Mouse (Mus musculus) intestine, postnatal 0 days (tissue): Measurements from ENCODE around the gene Ier2. TPM values are rescaled to one million over a fixed set of nuclear protein-coding genes. Genes with fewer than 3 reads are reported as not detected.
A peak's percentile ranks its signal among the peaks of the same experiment; 100 is the strongest.

Source experiments
- ATAC-seq: fragments of 200-750 bp; cut with Nextera tagmentation; 2 replicates; pipeline ENCODE4 v1.8.0; 2017; ENCODE audit warnings: mild to moderate bottlenecking, moderate TSS enrichment, moderate library complexity
- H3K27ac ChIP-seq: fragments of 300-500 bp; sonication (generic); 2 replicates; pipeline ENCODE4 v1.5.1; 2014; ENCODE audit warnings: mild to moderate bottlenecking, low read depth, low read length, moderate library complexity
- H3K27me3 ChIP-seq: fragments of 300-500 bp; sonication (generic); replicated peaks from 2 replicates; pipeline ENCODE4 v1.6.1; 2014; ENCODE audit warnings: low read length, mixed read lengths; ENCODE audit not compliant: control insufficient read depth, insufficient read depth
- H3K36me3 ChIP-seq: fragments of 300-500 bp; sonication (generic); 2 replicates; pipeline ENCODE4 v1.6.1; 2014; ENCODE audit warnings: mild to moderate bottlenecking, moderate library complexity; ENCODE audit not compliant: control insufficient read depth, insufficient read depth
- H3K4me1 ChIP-seq: fragments of 300-500 bp; sonication (generic); replicated peaks from 2 replicates; pipeline ENCODE4 v1.6.1; 2014; ENCODE audit warnings: antibody characterized with exemption, low read length, mixed read lengths; ENCODE audit not compliant: control insufficient read depth, insufficient read depth
- H3K4me2 ChIP-seq: fragments of 300-500 bp; sonication (generic); replicated peaks from 2 replicates; pipeline ENCODE4 v1.6.1; 2014; ENCODE audit warnings: low read depth, mild to moderate bottlenecking, moderate library complexity
- H3K4me3 ChIP-seq: fragments of 300-500 bp; sonication (generic); 2 replicates; pipeline ENCODE4 v1.5.1; 2014; ENCODE audit warnings: low read depth, low read length
- H3K9ac ChIP-seq: fragments of 300-500 bp; sonication (generic); 2 replicates; pipeline ENCODE4 v1.6.1; 2014; ENCODE audit warnings: mild to moderate bottlenecking, low read depth, low read length
- H3K9me3 ChIP-seq: fragments of 300-500 bp; sonication (generic); 2 replicates; pipeline ENCODE4 v1.6.1; 2016; ENCODE audit warnings: mixed run types; ENCODE audit not compliant: control insufficient read depth
- CTCF ChIP-seq: sonication (generic); IDR thresholded peaks from 2 replicates; pipeline ENCODE4 v1.5.1; 2016; ENCODE audit warnings: low read depth, mild to moderate bottlenecking, control low read depth, antibody characterized with exemption, moderate library complexity
- WGBS: fragments of 180-500 bp; shearing (Covaris S2); extraction: QIAGEN DNeasy Blood & Tissue Kit; methylation state at CpG from one replicate; pipeline ENCODE4 v1.1.7; 2014; 5-methylcytosine and 5-hydroxymethylcytosine counted together
- polyA plus RNA-seq: library from polyadenylated mRNA; unstranded; fragments of >200 nt; fragmentation: Nextera tagmentation; extraction: Ambion mirVana; gene quantifications from 2 replicates; pipeline ENCODE4 v1.2.1, GENCODE M21; 2015

Gene Ier2
- polyA plus RNA-seq, 1 experiment from 2014 or later = 79.4 TPM

DNA sequence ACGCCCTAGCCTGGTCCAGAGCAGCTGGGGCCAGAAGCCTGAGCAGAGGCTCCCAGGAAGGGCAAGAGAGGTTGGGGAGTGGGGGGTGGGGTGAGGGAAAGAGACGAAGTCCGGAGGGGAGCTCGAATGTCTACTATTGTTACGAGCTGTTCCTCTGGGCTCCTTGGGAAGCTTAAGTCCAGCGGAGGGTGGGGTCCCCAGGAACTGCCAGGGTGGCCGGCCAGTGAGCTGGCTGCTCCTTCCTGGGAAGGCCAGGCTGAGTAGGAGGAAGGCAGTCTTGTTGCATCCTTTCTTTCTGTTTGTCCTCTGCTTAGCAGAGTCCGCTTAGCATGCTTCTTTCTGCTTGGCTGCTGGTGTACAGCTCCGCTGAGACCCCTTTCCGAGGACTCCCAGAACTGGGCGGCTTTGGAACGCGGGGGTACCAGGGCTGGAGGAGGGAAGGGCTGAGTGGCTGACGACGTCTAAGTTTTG, 45.5 kb upstream of the Ier2 start:
- H3K27me3 ChIP-seq = peaks cover 60% of the 10 kb centered on the region
- ATAC-seq = no peak
- no peak overlapping the region for H3K9ac ChIP-seq

DNA sequence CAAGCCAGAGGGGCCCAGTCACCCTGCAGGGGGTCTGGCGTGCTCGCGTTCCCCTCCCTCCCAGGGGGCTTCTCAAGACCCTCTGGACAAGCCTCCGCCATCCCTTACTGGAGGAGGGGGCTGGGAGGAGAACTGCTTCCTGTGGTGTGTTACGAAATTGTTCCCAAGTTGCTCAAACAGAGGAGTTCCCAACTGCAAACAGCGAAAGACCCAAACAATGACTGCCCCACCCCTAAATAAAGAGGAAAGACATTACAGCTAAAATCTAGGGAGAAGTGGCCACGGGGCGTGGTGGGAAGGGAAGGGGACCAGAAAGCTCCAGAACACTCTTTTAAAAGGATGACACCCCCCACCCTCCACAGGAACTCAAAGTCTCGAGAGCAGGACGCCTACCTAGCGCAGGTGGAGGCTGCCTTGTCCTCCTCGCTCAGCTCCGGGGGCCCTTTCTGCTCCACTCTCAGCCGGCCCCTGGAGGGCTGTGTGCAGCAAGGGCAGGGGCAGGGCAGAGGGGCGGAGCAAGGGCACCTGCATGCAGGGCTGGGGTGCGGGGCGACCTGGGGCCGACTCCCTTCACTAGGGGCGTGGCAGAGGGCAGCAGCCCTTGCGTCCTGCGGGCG, 44.7 kb upstream of the Ier2 start:
- Histone ChIP-seq H3K27me3 (peaks cover 67% of the 10 kb centered on the region), H3K9me3 (no peaks in the 10 kb centered on the region), H3K9ac (0 out of 2 replicates have a peak overlapping the region, but pooled peaks have one; percentile 17), H3K36me3 (peaks cover 9% of the 10 kb centered on the region; the same call in 1 of the 2 replicates), H3K27ac (no peak overlapping the region; the same call in 1 of the 2 replicates), H3K4me1 (0 out of 2 replicates have a peak, but pooled peaks cover 7% of the 10 kb centered on the region), H3K4me3 (peak overlapping the region; percentile 30), H3K4me2 (peak overlapping the region; percentile 59)
- peak; percentile 20; the same call in 1 of the 2 replicates for ATAC-seq
- TF ChIP-seq CTCF = no peak
- 23% methylated on average over 22 of the region's 22 CpGs for WGBS

More for the DNA sequence above, 45.5 kb upstream of the Ier2 start:
- WGBS = 24% methylated on average over 15 of the region's 15 CpGs
- H3K4me1 ChIP-seq = 0 out of 2 replicates have a peak, but pooled peaks cover 7% of the 10 kb centered on the region
- peaks cover 9% of the 10 kb centered on the region; the same call in 1 of the 2 replicates for H3K36me3 ChIP-seq
- no peaks in the 10 kb centered on the region for H3K9me3 ChIP-seq
- H3K4me3 ChIP-seq = peak overlapping the region; percentile 21
- H3K27ac ChIP-seq = no peak overlapping the region; the same call in 1 of the 2 replicates
- H3K4me2 ChIP-seq = peak overlapping the region; percentile 59
- TF ChIP-seq CTCF = no peak

DNA sequence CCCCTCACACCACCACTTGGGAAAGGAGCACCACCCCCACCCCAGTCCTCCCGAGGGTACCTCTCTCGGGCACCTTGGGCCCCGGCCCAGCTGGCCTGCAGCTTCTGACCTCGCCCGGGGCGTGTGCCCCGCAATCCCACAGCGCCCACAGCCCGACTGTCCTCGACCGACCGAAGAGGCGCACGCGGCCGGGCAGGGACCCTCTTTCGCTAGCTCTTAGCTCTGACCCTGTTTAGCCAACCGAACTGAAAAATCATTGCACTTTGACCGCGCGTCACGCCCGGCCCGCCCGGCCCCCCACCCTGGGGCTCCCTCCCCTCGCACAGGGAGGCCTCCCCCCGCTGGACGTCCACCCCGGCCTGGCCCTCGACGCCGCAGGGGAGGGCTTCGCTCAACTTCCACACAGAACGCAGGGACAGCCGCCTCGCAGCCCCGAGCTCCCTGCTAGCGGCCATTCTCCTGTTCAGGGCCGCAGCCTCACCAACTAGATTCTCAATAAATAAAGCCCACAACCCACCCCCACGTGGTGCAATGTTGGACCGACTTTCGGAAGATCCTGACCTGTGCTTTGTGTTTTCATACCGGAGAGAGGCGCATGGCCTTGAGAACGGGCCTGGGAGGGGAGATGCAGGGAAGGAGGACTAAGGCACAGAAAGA, 44.1 kb upstream of the Ier2 start:
- H3K27me3 ChIP-seq = peaks cover 68% of the 10 kb centered on the region
- peak overlapping the region; percentile 30 for H3K4me3 ChIP-seq

DNA sequence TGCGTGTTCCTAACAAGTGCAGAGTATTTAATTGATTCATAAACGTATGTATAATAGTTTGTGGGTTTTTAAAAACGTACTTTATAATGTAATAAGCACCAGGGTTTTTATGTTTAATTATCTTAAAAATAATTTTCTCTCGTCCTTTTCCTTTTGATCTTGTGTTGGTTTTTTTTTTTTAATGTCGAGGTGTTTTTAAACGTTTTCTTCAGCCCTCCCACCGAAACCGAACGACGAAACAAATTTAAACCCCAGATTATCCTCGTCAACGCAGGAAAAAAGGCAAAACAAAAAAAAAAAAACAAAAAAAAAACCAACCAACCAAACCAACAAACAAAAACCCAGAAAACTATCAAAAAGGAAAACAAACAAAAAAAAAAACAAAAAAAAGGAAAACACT, 43.3 kb upstream of the Ier2 start:
- no peak overlapping the region for H3K27ac ChIP-seq
- H3K4me3 ChIP-seq = peak overlapping the region; percentile 27
- no peak overlapping the region for H3K9ac ChIP-seq
- TF ChIP-seq CTCF = no peak
- H3K4me1 ChIP-seq = 0 out of 2 replicates have a peak, but pooled peaks cover 7% of the 10 kb centered on the region
- H3K27me3 ChIP-seq = peaks cover 69% of the 10 kb centered on the region
- no peak for ATAC-seq
- H3K36me3 ChIP-seq = peaks cover 9% of the 10 kb centered on the region; the same call in 1 of the 2 replicates
- peak overlapping the region; percentile 61 for H3K4me2 ChIP-seq
- 12% methylated on average over 12 of the region's 12 CpGs for WGBS
- H3K9me3 ChIP-seq = no peaks in the 10 kb centered on the region

More for the DNA sequence above, 44.1 kb upstream of the Ier2 start:
- H3K9ac ChIP-seq = peak overlapping the region; percentile 11; the same call in 1 of the 2 replicates
- ATAC-seq = no peak
- H3K27ac ChIP-seq = no peak overlapping the region
- H3K4me2 ChIP-seq = peak overlapping the region; percentile 59
- peaks cover 9% of the 10 kb centered on the region; the same call in 1 of the 2 replicates for H3K36me3 ChIP-seq
- no peaks in the 10 kb centered on the region for H3K9me3 ChIP-seq
- no peak for TF ChIP-seq CTCF
- WGBS = 14% methylated on average over 41 of the region's 45 CpGs
- 0 out of 2 replicates have a peak, but pooled peaks cover 7% of the 10 kb centered on the region for H3K4me1 ChIP-seq

GRCm38 (mm10) chr8:84704867-84705831, 42.5 kb upstream of the Ier2 start:
- Histone ChIP-seq H3K4me3 (peak overlapping the region; percentile 27), H3K36me3 (peaks cover 9% of the 10 kb centered on the region; the same call in 1 of the 2 replicates), H3K4me2 (peak overlapping the region; percentile 61), H3K9ac (0 out of 2 replicates have a peak overlapping the region, but pooled peaks have one; percentile 2), H3K27ac (no peak overlapping the region), H3K4me1 (0 out of 2 replicates have a peak, but pooled peaks cover 7% of the 10 kb centered on the region), H3K27me3 (peaks cover 67% of the 10 kb centered on the region), H3K9me3 (no peaks in the 10 kb centered on the region)
- TF ChIP-seq CTCF = no peak
- ATAC-seq = no peak
- WGBS = 6% methylated on average over 57 of the region's 61 CpGs
